Mouse (Mus musculus) monocyte, adult 5-6 weeks (primary cell): ENCODE measurements around the gene Sf3a2. TPM values are rescaled to one million over a fixed set of nuclear protein-coding genes. Genes with fewer than 3 reads are reported as not detected.
"Not testable (repeated sequence)": the region's sequence is repeated elsewhere in the genome, so short reads cannot be mapped to it uniquely, and the experiment has no call there.

Source experiments
- ATAC-seq: fragments of 153-309, 156-312 bp; replicated peaks from 2 replicates; pipeline ENCODE4 v1.8.0; 2017; ENCODE audit warnings: mild to moderate bottlenecking; ENCODE audit not compliant: low TSS enrichment, insufficient number of reproducible peaks, severe bottlenecking, poor library complexity, low FRiP score
- total RNA-seq: library from RNA; stranded (forward); fragments of 200-1000, 200-491, 200-594 nt; gene quantifications from 3 replicates; pipeline ENCODE4 v1.2.3, GENCODE M21; 2017

The Sf3a2 gene
- total RNA-seq, 1 experiment from 2014 or later: 9.4 TPM

DNA sequence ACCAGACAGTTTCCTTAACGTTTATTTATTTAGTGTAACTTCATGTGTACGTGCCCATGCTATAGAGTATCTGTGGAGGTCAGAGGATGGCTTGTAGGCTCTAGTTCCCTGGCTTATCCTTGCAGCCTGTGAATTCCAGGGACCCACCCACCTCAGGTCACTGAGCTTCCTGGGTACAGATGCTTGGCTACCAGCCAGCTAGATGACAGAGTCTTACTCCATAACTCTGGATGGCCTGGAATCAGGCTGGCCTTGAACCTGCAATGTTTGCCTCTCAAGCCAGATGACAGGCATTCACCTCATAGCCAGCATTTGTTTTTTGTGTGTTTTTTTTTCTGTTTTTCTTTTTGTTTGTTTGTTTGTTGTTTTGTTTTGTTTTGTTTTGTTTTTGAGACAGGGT, 19.2 kb downstream of the Sf3a2 start:
- no peak for ATAC-seq

DNA sequence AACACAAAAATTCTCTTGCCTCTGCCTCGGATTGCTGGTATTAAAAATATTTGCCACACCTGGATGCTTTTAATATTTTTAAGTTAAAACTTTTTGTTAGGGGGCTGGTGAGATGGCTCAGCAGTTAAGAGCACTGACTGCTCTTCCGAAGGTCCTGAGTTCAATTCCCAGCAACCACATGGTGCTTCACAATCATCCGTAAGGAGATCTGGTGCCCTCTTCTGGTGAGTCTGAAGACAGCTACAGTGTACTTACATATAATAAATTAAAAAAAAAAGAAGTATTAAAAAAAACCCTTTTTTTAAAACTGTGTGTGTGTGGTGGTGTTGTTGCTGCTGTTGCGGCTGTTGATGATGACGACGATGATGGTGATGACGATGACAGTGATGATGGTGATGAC, 20.0 kb downstream of the Sf3a2 start:
- ATAC-seq: not testable (repeated sequence)

DNA sequence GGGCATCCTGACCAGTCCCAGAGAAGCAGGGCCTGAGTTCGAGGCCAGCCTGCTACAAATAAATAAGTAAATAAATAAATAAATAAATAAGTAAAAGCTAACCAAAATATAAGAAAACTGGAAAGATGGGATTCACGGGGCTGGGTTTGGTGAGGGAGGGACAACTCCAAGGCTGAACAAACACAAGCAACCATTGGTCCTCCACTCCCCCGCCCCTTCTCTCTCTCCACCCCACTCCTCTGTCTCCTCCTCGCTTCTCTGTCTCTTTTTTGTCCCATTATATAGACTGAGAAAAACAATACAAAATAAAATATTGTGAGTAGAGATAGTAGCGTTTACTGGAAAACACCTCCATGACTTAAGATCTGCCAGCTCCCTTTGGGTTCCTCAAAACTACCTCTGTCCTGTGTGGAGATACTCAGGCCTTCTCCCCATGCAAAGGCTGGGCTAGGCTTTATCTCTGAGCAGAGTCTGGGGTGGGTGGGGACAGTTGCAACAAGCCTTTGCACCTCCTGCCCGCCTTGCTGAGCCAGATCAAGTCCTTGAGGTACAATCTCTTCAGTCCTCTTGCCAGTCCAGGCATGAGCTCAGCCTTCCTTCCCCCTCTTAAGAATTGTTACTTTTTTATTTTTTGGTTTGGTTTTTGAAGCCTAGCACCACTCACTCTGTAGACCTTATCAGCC, 20.7 kb downstream of the Sf3a2 start:
- no peak for ATAC-seq

DNA sequence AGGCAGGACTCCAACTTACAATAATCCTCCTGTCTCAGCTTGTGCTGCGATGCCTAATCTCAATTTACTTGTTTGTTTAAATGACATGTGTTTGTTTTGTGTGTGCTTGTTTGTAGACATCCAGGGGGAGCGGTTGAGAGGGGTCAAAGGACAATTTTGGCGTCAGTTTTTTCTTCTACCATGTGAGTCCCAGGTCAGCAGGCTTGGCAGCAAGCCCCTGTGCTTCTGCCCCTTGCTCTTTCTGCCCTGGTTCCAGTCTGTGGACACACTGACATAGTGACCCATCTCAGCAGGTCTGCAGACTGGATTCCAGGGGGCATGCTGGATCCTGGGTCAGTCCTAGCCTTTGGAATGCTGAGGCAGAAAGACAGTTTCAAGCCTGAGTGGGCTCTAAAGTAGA, 21.4 kb downstream of the Sf3a2 start:
- no peak for ATAC-seq

DNA sequence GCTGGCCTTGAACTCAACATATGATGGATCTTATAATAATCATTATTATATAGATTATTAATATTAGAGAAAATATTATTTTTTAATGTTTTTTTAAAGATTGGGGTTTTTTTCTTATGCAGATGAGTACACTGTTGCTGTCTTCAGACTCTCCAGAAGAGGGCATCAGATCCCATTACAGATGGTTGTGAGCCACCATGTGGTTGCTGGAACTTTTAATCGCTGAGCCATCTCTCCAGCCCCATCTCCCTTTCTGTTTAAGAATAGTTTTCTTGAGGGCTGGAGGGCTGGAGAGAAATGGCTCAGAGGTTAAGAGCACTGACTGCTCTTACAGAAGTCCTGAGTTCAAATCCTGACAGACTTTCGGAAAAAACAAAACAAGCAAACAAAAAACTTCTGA, 24.0 kb downstream of the Sf3a2 start:
- no peak for ATAC-seq

DNA sequence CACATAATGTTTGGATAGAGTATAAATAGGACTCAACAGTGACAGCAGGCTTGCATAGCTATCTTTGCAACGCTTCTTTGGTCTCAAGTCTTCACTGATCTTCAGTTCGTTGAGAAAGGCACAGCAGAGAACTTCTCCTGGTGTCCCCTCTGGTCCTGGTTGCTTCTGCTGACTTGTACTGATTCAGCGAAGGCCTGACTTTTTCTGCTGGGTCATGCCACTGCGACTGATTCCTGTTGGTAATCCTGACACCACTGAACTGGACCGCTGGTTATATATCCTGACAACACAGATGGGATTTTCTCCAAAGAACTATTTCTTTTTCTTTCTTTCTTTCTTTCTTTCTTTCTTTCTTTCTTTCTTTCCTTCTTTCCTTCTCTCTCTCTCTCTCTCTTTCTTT, 24.5 kb downstream of the Sf3a2 start:
- ATAC-seq: no peak

DNA sequence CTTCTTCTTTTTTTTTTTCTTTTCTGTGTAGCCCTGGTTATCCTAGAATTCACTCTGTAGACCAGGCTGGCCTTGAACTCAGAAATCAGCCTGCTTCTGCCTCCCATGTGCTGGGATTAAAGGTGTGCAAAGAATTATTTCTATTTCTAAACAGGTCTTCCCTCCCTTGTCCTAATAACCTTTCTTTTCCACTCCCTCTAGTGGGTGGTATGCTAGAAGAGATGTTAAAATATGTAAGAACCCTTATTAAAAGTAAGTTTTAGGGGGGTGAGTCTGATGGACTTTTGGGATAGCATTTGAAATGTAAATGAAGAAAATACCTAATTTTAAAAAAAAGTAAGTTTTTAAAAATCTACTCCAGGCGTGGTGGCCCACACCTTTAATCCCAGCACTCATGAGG, 25.3 kb downstream of the Sf3a2 start:
- no peak for ATAC-seq

DNA sequence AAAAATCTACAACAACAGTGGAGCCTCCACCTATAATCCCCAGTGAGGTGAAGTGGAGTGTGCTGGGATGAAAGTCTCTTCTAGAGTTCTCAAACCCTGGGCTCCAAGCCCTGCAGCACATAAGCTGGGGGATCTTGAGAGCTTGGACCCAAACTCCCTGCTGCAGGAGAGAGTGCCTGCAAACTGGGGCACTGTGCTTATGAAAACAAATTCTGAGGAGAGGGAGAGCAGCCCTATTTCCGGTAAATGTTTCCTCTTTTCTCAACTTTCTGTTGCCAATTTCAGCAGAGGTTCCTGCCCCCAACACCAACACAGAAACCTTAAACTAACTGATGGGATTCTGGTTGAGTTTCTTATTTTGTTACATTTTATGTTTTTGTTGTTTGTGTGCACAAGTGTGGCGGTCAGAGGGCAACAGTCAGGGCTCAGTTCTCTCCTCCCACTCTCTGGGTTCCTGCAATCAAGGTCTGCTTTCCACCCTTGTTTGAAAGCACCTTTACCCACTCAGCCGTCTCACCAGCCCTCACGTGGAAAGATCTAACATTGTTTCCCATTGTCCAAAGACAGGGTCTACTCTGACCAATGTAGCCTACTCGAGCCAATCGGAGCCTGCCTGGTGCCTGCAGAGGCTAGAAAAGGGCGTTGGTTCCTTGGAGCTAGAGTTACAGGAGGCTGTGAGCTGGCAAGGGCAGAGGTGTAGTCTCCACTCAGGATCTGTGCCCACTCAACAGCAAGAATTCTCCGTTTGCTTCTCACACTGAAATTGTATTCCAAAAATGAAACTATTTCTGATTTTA, 26.0 kb downstream of the Sf3a2 start:
- ATAC-seq: no peak

DNA sequence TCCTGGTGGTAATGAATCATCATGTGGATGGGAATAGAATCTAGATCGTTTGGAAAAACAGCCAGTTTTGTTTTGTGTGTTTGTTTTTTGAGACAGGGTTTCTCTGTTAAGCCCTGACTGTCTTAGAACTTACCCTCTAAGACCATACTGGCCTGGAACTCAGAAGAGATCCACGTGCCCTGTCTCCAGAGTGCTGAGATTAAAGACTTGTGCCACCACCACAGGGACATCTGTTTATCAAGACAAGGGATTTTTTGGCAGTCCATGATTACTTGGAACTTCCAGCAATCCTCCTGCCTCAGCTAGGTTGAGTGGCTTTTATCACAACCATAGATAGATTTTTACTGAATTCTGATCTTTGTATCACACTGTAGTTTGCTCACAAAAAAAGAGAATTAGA, 26.8 kb downstream of the Sf3a2 start:
- no peak for ATAC-seq

DNA sequence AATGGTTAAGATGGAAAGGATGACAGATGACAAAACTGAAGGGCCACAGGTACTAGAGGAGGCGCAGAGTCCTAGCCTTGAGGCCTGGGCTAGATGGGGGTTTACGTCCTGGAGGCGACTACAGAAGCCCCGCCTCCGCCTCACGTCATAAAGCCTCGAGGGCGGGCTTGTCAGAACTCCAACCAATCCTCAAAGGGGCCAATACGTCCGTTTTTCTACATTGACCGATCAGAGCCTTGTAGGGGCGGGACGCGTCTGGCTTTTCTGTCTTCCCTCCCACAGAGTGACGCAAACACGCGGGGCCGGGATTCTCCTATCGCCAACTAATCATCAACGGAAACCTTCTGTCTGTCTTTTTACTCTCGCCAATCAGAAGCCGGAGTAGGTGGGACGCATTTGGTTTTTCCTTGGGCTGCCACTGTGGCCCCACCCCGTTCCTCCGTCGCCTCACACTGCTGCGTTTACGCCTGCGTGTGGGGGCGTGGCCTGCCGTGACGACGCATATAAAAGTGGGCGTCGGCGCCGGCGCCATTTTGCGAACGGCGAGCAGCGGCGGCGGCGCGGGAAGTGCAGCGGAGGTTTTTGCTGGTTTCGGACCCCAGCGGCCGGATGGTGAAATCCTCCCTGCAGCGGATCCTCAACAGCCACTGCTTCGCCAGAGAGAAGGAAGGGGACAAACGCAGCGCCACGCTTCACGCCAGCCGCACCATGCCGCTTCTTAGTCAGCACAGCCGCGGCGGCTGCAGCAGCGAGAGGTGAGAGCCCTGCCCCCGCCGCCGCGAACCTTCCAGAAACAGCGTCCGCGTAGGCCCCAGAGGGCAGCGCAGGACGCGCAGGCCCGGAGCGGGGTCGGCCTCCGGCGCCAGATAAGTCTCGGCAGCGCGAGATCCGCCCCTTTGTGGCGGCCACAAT, 28.4 kb downstream of the Sf3a2 start, which contains the start of gene Oaz1:
Gene Oaz1 (plus strand): TSS at position 506 of the 912 bp plus-strand sequence.
- peak; percentile 92 for ATAC-seq

DNA sequence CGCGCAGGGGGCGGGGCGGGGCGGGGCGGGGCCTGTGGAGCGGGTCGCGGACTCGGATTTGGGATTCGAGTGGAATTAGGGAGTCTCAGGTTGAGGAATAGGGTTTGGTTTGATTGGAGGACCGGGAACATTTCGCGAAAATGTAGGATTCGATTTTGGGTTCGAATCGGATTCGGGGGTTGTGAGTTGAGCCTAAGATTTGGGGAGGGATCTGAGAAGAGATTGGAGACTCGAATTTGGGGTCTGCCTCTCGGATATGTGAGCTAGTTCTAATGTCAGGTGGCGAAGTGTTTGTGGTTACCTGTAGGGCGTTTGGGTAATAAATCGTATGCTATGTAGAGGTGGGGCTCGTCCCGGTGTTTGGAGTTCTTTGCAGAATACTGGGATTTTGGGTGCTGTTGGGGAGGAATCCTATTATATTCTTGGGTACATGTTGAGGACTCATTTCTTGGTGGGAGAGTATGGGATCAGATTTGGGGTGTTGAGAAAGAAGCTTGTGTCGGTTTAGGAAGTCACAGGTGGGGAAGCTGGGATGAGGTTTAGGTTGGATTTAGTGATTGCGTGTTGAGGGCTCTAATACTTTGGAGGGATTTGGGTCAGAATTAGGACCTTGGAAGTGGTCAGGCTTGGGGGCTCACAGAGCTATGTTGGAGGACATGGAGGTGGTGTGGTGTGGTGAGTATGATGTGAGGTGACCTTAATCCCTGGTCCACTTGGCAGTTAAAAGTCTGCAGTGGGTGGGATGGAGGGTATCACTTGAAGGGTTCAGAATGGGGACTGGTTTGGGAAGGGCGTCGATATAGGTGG, 29.3 kb downstream of the Sf3a2 start:
- no peak for ATAC-seq

DNA sequence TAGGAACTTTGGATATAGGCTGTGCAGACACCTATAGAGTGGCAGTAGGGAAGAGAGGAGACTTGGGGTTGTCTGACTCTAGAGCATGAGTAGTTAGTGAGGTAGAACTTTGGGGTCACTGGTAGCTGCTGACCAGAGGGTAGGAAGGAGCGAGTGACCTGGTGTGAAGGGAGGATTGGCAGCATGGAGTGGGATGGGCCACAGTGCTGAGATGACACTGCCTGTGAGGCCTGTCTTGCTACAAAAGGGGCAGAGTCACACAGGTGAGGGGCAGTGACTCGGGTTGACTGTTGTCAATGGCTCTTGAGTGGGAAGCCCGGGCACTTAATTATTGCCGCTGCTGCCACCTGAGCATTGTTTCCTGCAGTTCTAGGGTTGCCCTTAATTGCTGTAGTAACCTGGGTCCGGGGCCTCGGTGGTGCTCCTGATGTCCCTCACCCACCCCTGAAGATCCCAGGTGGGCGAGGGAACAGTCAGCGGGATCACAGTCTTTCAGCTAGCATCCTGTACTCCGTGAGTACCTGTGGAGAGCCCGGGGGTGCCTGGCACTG, 29.9 kb downstream of the Sf3a2 start:
- no peak for ATAC-seq

DNA sequence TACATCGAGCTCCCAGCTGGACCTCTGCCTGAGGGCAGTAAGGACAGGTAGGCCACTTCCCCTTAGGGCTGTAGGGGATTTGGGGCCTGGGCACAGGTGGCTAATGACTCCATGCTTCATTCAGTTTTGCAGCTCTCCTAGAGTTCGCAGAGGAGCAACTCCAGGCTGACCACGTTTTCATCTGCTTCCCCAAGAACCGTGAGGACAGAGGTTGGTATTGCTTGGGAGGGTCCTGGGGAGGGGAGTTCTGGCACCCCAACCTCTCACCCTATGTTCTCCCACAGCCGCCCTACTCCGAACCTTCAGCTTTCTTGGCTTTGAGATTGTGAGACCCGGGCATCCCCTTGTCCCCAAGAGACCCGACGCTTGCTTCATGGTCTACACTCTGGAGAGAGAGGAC, 30.6 kb downstream of the Sf3a2 start:
- not testable (repeated sequence) for ATAC-seq

DNA sequence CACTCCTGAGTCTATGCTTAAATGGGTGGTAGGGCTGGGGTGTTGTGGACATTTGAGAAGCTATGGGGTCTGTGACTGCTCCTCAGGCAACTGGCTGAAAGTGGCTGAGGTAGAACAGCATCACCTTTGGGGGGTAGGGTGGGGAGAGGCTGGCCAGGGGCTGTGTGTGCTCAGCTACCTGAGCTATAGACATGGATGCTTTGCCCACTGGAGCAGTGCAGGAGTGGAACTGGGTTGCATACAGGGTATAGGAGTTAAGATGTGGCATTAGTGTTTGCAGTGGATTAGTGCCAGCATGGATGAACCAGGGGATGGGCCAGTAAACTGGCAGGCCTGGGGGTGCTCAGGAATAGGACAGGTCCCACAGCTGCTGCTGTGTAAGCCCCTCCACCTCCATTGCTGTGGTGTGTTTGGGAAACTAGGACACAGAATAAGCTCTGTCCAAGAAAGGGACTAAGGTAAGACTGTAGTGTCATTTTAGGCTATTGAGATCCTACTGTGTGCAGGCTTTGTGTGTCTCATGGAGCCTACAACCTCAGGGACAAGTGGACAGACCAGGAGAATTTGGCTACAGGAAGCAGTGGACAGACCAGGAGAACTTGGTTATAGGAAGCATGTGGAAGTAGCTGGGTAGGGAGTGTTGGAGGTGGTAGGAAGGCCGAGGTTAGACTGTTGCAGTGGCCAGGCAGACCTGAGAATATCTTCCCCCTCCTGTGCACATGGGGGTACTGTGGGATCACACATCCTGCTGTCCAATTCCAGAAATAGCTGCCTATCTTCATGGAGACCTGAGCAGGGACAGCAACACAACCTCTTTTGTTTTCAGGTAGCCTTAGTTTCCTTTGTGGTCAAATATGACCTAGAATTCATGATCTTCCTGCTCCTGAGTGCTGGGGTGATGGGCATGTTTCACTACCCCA, 31.6 kb downstream of the Sf3a2 start:
- ATAC-seq: no peak

DNA sequence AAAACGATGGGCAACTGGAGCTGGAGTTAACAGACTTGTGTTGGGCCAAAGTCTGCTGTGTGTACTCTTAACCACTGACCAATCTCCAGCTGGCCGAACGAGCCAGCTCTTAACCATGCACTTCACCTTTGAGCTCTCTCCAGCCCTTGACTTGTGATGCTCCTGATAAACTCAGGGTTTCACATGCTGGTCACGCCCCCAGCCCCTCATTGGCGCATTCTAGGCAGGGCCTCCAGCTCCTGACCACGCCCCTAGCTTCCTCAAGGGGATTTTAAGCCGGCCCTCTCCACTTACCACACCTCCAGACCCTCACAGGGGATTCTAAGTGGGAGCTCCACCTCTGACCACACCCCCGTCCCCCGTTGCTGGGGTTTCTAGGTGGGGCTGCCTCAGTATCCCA, 33.1 kb downstream of the Sf3a2 start:
- ATAC-seq: no peak

DNA sequence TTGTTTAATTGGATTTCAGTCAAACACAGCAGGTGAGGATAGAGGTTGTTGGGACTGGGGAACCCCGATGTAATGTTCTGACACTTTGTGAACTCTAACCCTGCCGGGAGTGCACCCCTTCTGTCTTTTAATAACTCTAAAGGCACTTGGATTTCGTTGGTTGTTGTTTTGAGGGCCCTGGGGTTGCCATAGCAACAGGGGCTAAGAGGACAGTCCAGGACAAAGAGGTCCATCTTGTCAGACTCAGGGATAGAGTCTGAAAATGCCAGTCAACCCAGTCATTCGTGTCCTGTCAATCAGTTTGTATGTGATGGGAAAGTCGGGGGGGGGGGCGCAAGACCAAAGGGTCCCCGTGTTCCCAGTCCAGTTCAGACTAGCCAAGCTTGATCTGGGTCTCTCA, 34.8 kb downstream of the Sf3a2 start:
- no peak for ATAC-seq

DNA sequence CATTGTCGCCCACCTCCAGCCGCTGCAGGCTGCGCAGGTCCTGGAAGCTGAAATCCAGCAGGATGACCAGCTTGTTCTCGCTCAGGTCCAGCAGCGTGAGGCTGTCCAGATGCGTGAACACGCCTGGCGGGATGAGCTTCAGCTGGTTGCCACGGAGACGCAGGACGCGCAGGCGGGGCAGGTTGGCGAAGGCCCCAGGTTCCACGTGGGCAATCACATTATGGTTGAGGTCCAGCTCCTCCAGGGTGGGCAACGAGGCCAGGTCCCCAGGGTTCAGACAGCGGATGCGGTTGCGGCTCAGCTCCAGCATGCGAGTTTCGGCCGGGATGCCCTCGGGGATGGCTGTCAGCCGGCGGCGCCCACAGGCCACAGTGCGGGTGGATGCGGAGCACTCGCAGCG, 37.6 kb downstream of the Sf3a2 start:
- ATAC-seq: no peak
